Mouse (Mus musculus) kidney, adult 18-20 months (tissue): ENCODE results near the gene Mxd4.
A peak's percentile ranks its signal among the peaks of the same experiment; 100 is the strongest.

ENCODE experiments used
- DNase-seq: peaks from one replicate; pipeline ENCODE4 v3.0.0; 2021

Gene Mxd4

DNA sequence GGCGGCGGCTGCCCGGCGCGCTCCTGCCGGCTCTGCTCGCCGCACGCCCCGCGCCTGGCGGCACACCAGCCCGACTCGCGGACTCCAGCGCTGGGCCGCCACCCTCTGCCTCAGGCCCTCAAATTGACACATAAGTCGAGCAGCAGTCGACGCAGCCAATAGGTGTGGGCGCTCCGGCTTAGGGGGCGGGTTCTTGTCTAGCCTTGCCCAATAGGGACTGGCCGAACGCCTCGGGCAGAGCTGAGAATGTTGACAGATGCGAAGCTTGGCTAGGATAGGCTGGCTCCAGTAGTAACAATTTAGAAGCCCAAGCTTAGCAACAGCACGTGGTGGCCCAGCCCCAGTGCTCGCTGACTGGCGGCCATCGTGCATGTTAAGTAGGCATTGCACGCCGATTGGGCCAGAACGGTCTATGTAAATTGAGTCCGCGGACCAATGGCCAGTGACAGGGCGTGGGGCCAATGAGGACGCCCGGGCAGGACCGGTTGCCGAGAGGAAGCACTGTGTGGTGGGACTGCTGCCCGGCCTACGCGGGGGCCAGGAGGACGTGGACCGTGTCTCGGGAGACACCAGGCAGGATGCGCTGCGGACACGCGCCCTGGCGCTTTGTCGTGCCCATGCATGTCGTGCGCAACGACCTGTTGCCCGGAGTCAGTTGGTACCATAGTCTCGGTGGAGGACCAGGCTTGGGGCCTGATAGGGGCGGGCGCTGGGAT, at the start of gene Mxd4:
Mxd4 (minus strand) TSS at position 120 of the 716 bp plus-strand sequence.
- peak; percentile 99 for DNase-seq

DNA sequence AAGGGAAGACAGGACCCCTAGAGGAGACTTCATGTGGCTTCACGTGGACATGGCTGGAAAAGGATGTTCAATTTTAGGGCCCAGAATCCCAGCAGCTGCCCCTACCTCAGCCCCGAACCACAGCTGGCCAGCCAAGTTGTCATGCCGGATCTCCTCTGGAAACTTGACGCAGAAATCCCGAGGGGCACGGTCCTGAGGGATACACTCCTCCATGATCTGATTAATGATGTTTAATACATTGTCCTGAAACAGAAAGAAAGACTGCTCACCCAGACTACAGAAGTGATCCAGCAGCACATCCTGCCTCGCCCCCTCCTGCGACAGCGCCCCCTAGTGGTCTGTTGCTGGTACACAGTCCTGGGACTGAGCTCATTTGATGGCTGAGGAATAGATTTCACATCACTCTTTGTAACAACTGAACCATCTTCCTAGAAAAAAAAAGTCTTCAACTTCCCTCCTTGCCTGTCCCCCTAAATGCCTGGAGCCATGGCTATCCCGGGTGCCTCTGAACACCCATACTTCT, 48.4 kb upstream of the Mxd4 start:
- peak; percentile 27 for DNase-seq

GRCm38 (mm10) chr5:34235056-34235455, 47.5 kb upstream of the Mxd4 start:
- no peak for DNase-seq

DNA sequence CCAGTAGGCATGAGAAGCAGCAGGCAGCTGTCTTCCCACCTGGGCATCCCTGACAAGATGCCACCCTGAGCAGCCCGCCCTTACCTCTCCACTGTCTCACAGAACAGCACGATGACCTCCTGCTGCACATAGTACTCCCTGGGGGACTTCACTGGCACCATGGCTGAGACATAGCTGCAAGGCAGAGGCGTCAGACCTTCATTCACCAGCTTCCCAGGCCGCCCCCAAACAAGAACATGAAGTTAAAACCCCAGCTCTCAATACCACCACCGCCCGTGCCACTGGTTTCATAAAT, 45.6 kb upstream of the Mxd4 start:
- DNase-seq, result no peak

- no peak for DNase-seq
These were observed 45.1 kb upstream of the Mxd4 start for GRCm38 (mm10) chr5:34232481-34233220.

DNA sequence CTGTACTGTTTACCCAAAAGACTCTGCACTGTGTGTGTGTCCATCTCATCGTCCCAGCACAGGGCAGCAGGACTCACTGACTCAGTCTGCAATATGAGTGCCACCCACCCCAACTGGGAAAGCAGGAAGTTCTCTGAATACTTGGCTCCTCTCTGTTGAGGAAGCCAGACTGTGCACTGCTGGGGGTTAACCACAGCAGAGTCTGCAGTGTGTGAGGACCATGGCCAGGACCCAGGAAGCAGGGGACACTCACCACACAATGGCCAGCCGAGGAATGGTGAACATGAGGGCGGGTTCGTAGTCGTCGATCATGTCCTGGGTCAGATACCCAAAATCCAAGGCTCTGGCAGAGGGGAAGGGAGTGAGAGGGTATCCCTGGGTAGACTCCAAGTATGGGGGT, 44.4 kb upstream of the Mxd4 start:
- no peak for DNase-seq

DNA sequence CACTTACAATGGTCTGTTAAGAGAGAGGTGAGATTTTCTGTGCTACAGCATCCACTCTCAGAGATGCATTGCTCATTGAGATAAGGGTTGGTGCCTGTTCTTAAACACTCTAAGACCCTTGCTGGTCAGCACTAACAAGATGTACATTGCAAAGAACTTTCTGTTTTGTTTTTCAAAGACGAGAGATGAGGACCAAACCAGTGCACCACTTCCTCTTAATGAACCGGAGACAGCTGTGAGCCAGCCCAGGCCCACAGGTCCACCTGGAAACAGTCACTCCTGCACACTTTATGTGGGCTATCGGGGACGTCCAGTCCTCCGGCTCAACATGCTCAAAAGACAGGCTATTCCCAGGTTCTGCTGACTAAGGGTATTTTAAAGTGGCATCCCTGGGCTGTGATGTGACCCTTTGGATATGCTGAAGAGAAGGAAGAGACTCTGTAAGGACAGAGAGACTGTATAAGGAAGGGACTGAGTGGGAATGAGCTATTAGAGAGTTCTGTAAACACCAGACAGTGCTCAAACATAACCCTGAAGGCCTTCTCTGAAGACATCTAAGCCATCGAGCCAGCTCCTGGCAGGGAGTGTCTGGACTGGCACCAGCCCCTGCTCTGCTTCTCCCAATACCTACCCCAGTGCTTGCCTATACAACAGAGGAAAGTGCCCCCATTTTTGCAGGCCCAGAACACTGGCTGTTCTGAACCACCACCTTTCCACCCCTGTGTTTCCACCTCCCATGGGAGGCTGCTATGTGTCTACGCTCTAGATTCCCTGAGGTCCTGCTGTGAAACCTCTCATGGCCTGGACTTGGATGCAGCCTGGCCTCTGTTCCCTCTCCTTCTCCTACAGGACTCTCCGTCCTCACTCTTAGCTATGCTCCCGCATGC, 43.3 kb upstream of the Mxd4 start:
- DNase-seq, result no peak

- no peak for DNase-seq
These were observed 42.0 kb upstream of the Mxd4 start for GRCm38 (mm10) chr5:34229503-34229902.

- no peak for DNase-seq
These were observed 38.0 kb upstream of the Mxd4 start for GRCm38 (mm10) chr5:34225516-34225915.

DNA sequence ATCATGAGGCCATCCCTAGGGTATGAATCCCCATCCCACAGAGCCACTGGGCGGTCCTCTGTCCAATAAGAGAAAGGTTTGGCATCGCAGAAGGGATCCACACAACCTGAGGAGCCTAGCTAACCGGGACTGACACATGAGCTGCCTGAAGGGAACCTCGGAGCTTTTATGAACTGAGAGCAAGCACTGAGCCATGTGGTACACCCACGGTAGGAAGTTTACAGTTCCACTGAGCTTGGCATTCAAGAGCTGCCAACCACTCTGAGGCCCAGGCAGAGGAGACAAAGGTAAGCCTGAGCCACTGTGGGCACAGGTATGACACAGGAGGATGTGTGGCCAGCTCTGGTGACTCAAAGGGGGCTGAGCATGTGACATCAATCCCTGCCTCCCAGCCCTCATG, 37.0 kb upstream of the Mxd4 start:
- DNase-seq, result no peak

GRCm38 (mm10) chr5:34220001-34220400, 32.5 kb upstream of the Mxd4 start:
- DNase-seq, result no peak

GRCm38 (mm10) chr5:34218672-34219071, 31.2 kb upstream of the Mxd4 start:
- DNase-seq, result no peak

- no peak for DNase-seq
These were observed 30.2 kb upstream of the Mxd4 start for GRCm38 (mm10) chr5:34217756-34218155.

DNA sequence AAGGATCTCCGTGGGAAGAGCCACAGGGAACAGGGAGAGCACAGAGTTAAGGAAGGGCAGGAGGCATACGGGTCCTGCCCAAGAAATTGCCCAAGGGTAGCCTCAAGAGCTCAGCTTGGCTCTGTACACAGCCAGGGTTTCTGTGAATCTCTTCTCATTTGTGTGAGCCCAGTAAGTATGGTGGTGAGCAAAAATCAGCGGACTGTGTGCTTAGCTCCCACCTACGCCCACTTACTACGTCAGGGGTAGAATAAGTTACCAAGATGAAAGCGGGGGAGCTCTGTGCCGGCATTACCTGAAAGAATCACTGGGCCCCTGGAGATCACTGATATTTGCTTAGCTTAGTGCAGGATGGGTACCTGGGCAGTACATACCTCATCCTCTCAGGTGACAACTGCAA, 28.5 kb upstream of the Mxd4 start:
- DNase-seq, result no peak

GRCm38 (mm10) chr5:34213659-34214058, 26.1 kb upstream of the Mxd4 start:
- no peak for DNase-seq

DNA sequence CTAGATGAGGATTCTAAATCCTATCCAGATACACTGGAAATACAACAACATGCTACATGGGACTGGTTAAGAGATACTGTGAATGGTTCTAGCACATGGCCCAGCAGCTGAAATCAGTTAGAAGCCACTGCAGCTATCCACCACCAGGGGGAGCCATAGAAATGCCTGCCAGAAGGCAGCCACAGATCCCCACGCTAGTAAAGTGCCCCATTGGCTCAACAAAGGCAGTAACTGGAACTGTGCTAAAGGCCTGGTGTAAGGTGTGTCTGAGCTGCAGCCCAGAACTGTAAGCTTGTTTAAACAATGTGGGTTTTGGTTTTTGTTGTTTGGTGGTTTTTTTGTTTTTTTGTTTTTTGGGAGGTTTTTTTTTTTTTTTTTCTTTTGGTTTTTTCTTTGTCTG, 22.8 kb upstream of the Mxd4 start:
- DNase-seq, result peak; percentile 69

GRCm38 (mm10) chr5:34207503-34207902, 20.0 kb upstream of the Mxd4 start:
- no peak for DNase-seq

DNA sequence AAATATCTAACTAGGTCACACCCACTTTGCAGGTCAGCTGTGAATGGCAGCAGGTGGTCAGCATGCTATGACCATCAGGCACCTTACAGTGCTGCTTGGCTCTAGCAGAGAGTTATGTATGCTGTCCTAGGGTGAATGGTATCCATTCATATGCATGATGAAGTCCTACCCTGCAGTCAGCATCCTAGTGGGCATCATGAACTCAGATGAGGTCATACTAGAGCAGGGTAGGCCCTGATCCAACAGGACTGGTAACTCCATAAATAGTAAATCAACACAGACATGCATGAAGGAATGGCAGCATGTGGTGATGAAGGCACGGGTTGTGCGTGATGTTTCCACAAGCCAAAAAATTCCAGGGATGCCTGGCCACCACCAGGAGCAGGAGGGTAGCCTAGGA, 18.3 kb upstream of the Mxd4 start:
- DNase-seq, result no peak

DNA sequence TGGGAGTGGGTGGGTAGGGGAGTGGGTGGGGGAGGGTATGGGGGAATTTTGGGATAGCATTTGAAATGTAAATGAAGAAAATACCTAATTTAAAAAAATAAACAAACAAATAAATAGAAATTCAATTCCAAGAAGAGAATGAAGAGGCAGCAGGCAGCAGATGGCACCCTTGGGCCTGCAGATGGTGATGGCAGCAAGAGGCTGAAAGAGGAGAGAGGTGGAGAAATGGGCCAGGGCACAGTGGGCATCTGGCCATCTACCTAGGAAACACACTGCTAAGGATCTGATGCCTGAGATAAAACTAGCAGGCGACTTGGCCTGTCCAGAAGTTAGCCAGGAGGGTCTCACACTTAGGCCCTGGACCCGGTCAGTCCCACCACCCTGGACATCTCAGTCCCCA, 17.4 kb upstream of the Mxd4 start:
- no peak for DNase-seq

DNA sequence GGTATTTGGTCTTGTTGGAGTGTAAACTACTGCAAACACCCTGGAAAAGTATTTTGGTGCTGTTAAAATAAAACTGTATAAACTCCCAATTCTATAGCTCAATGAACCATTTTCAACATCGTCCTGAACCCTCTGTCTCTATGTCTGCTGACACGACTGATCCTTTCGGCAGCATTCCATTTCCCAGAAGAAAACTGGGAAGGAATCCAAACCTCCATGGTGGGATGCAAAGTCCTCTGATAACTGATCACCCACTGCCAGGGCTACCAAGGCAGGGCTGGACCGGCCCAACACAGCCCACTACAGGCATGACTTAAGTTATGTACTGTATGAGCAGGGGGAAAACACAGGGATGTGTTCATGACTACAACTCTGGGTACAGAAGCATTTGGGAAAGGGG, 14.5 kb upstream of the Mxd4 start:
- no peak for DNase-seq

- peak; percentile 45 for DNase-seq
These were observed 13.9 kb upstream of the Mxd4 start for GRCm38 (mm10) chr5:34201396-34201795.

DNA sequence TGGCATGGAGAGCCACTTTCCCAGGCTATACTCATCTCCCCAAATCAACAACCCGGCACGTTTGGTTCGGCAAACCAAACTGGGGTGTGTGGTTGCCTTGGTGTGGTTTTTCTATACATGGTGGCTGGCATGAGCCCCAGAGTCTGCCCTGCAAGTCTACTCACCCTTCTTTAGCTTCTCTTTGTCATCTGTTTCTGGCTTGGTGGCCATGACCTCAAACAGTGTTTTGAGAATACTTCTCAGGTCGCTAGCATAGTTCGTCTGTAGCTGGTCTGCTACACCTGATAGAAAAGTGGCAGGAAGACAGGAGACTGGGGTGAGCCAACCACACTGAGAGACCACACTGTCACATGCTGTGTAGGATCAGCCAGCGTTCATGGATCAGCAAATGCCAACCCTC, 11.1 kb upstream of the Mxd4 start:
- no peak for DNase-seq

- no peak for DNase-seq
These were observed 9.7 kb upstream of the Mxd4 start for GRCm38 (mm10) chr5:34197243-34197642.

- no peak for DNase-seq
These were observed 8.9 kb upstream of the Mxd4 start for GRCm38 (mm10) chr5:34196423-34196822.
